Mouse (Mus musculus) small intestine, adult 2 months (tissue): Measurements from ENCODE around the gene Adm2.

Experiments
- CTCF ChIP-seq: fragments of 200-500 bp; IDR thresholded peaks from 2 replicates; pipeline ENCODE4 v1.5.1; 2012; ENCODE audit warnings: low read depth, mild to moderate bottlenecking, control low read depth, inconsistent platforms, low read length, moderate library complexity, mixed read lengths; ENCODE audit not compliant: insufficient replicate concordance, insufficient read length; ENCODE audit errors: extremely low read depth
- POLR2A ChIP-seq: fragments of 200-500 bp; IDR thresholded peaks from 2 replicates; pipeline ENCODE4 v1.6.1; 2012; ENCODE audit warnings: low read depth, mild to moderate bottlenecking, control low read depth, inconsistent platforms, low read length, moderate library complexity

GRCm38 (mm10) chr15:89314107-89314506 is 8.4 kb upstream of the Adm2 start:
- TF ChIP-seq CTCF (no peak), POLR2A (no peak)
